Mouse (Mus musculus) heart, embryonic 14.5 days (tissue): ENCODE data around the gene Sstr4. TPM values are rescaled to one million over a fixed set of nuclear protein-coding genes. Genes with fewer than 3 reads are reported as not detected.

Experiments
- ATAC-seq: fragments of 200-750 bp; cut with Nextera tagmentation; 2 replicates; pipeline ENCODE4 v1.8.0; 2017; ENCODE audit warnings: low read depth, moderate TSS enrichment; ENCODE audit not compliant: insufficient number of reproducible peaks, insufficient read depth, low FRiP score
- H3K27ac ChIP-seq, 2 experiments: fragments of 200-500 bp in 1 of 2; fragments of 300-500 bp in 1 of 2; sonication (generic) in 1 of 2; replicated peaks in 1 of 2; 2 replicates each; pipeline ENCODE4 v1.5.1; 2012 to 2014; ENCODE audit warnings: low read depth in 2 of 2, low read length in 2 of 2, control low read depth in 1 of 2, mild to moderate bottlenecking in 1 of 2, mixed read lengths in 1 of 2; ENCODE audit not compliant: control insufficient read depth in 1 of 2, insufficient read depth in 1 of 2
- H3K27me3 ChIP-seq: fragments of 300-500 bp; sonication (generic); 2 replicates; pipeline ENCODE4 v1.6.1; 2014; ENCODE audit warnings: mild to moderate bottlenecking, low read length, control low read depth; ENCODE audit not compliant: control insufficient read depth, insufficient read depth
- H3K36me3 ChIP-seq: fragments of 300-500 bp; sonication (generic); 2 replicates; pipeline ENCODE4 v1.6.1; 2014; ENCODE audit warnings: mild to moderate bottlenecking, control low read depth, low read length, mixed read lengths; ENCODE audit not compliant: control insufficient read depth, insufficient read depth
- H3K4me1 ChIP-seq, 2 experiments: fragments of 200-500 bp in 1 of 2; fragments of 300-500 bp in 1 of 2; sonication (generic) in 1 of 2; 2 replicates each; pipeline ENCODE4 v1.6.1; 2012 to 2014; ENCODE audit warnings: low read length in 2 of 2, control low read depth in 1 of 2, mixed read lengths in 1 of 2; ENCODE audit not compliant: control insufficient read depth in 2 of 2, insufficient read depth in 2 of 2
- H3K4me2 ChIP-seq: fragments of 300-500 bp; sonication (generic); 2 replicates; pipeline ENCODE4 v1.6.1; 2014; ENCODE audit warnings: mild to moderate bottlenecking, low read length
- H3K4me3 ChIP-seq, 2 experiments: fragments of 200-500 bp in 1 of 2; fragments of 300-500 bp in 1 of 2; sonication (generic) in 1 of 2; 2 replicates each; pipeline ENCODE4 v1.5.1; 2012 to 2014; ENCODE audit warnings: low read length in 2 of 2, mild to moderate bottlenecking in 2 of 2, control low read depth in 1 of 2, low read depth in 1 of 2, moderate library complexity in 1 of 2; ENCODE audit not compliant: control insufficient read depth in 1 of 2, insufficient read depth in 1 of 2
- H3K9ac ChIP-seq: fragments of 300-500 bp; sonication (generic); 2 replicates; pipeline ENCODE4 v1.6.1; 2014; ENCODE audit warnings: mild to moderate bottlenecking, low read length
- H3K9me3 ChIP-seq: fragments of 300-500 bp; sonication (generic); 2 replicates; pipeline ENCODE4 v1.6.1; 2016; ENCODE audit warnings: low read length, control low read depth; ENCODE audit not compliant: control insufficient read depth
- WGBS: fragments of 180-500 bp; shearing (Covaris S2); extraction: QIAGEN DNeasy Blood & Tissue Kit; methylation state at CpG from one replicate; pipeline ENCODE4 v1.1.7; 2014; 5-methylcytosine and 5-hydroxymethylcytosine counted together
- polyA plus RNA-seq: library from polyadenylated mRNA; unstranded; fragments of >200 nt; fragmentation: Nextera tagmentation; extraction: Ambion mirVana; gene quantifications from 2 replicates; pipeline ENCODE4 v1.2.1, GENCODE M21; 2014

Gene Sstr4
- polyA plus RNA-seq, 1 experiment from 2014 or later: 1.5 TPM

DNA sequence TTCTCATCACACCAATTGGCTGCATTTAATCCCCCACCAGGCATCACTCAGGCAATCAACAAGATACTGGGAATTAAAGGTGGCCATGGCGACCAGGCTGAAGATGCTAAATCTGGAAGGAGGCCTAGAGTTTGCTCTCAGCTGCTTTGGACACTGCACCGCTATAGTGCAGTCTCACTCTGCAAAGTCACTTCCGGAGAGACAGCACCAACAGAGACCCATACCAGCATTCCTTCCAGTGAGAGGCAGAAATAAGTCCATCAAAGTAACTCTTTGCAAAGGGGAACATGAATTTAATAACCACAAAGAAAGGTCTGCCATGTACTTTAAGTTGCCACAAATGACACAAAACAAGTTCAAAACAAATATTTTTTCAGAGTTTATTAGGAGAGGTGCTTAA, 41.1 kb downstream of the Sstr4 start:
- H3K4me2 ChIP-seq: no peak overlapping the region
- no peak overlapping the region for H3K4me3 ChIP-seq
- H3K9ac ChIP-seq: no peak overlapping the region
- 21% methylated on average over 3 of the region's 3 CpGs for WGBS
- no peaks in the 10 kb centered on the region for H3K9me3 ChIP-seq
- no peak overlapping the region for H3K27ac ChIP-seq
- H3K36me3 ChIP-seq: no peaks in the 10 kb centered on the region
- no peaks in the 10 kb centered on the region for H3K4me1 ChIP-seq
- ATAC-seq: no peak
- no peaks in the 10 kb centered on the region for H3K27me3 ChIP-seq

DNA sequence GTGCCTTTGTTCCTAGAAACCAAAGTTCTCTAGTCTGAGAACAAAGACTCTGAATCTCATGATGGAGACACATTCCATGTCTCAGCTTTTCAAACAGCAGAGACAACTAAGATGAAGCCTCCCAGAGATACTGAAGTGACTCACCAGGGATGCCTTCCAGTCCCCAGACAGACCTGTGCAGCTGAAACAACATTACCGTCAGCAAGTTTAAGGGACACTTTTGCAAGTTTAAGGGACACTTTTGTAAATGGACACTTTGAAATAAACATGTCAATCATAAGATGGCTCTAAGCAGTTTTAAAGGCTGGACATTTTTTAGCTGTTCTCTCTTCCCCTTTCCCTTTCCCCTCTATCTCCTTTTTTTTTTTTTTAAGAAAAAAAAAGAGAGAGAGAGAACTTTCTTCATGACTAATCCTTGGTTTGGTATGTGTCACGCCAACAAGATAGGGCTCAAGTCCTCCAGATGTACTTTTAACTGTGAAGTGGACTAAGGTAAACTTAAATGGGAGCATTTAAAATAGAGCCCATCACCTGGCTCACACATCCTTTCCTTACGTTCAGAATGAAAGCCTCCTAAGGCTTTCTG, 44.6 kb downstream of the Sstr4 start:
- Histone ChIP-seq H3K4me3 (peak overlapping the region; percentile 23 to 39; a peak in 3 of 4 replicates), H3K4me2 (peak overlapping the region; percentile 47), H3K36me3 (no peaks in the 10 kb centered on the region), H3K4me1 (peaks cover 0 to 4% of the 10 kb centered on the region in 2 experiments), H3K9ac (peak overlapping the region; percentile 74), H3K27me3 (no peaks in the 10 kb centered on the region), H3K27ac (0 out of 4 replicates have a peak overlapping the region, but pooled peaks of 1 of the 2 experiments have one; percentile 37), H3K9me3 (no peaks in the 10 kb centered on the region)
- 32% methylated on average over 3 of the region's 3 CpGs for WGBS
- no peak for ATAC-seq

- WGBS: 60% methylated on average over 10 of the region's 10 CpGs
- Histone ChIP-seq H3K4me1 (peaks cover 0 to 4% of the 10 kb centered on the region in 2 experiments), H3K27me3 (no peaks in the 10 kb centered on the region), H3K9me3 (no peaks in the 10 kb centered on the region), H3K4me3 (peak overlapping the region; percentile 34 to 39), H3K36me3 (no peaks in the 10 kb centered on the region), H3K27ac (peak overlapping the region; percentile 65 to 90), H3K9ac (peak overlapping the region; percentile 74), H3K4me2 (peak overlapping the region; percentile 47)
- no peak for ATAC-seq
Observed at GRCm38 (mm10) chr2:148441421-148441820, 46.3 kb downstream of the Sstr4 start.

DNA sequence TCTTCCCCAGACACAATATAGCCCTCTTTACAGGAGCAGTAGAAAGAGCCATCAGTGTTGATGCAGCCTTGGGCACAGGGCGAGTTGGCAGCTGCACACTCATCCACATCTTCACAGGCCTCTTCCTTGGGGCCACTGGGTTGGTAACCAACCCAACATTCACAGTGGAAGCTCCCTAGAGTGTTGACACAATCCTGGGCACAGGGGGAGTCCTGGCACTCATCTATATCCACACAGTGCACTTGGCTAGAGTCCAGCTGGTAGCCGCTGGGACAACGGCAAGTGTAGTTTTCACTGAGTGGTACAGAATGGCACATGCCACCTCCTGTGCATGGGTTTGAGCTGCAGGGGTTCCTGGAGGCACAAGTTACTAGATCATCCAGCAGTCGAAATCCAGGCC, 47.0 kb downstream of the Sstr4 start:
- WGBS: 57% methylated on average over 4 of the region's 4 CpGs
- Histone ChIP-seq H3K27ac (peak overlapping the region; percentile 65 to 90), H3K4me1 (peaks cover 0 to 4% of the 10 kb centered on the region in 2 experiments), H3K9ac (peak overlapping the region; percentile 74), H3K27me3 (no peaks in the 10 kb centered on the region), H3K36me3 (no peaks in the 10 kb centered on the region), H3K4me2 (peak overlapping the region; percentile 47), H3K4me3 (peak overlapping the region; percentile 34 to 39), H3K9me3 (no peaks in the 10 kb centered on the region)
- no peak for ATAC-seq

- Histone ChIP-seq H3K4me2 (peak overlapping the region; percentile 47), H3K4me3 (peak overlapping the region; percentile 34 to 39), H3K9me3 (no peaks in the 10 kb centered on the region), H3K27me3 (no peaks in the 10 kb centered on the region), H3K27ac (peak overlapping the region; percentile 65 to 90), H3K36me3 (no peaks in the 10 kb centered on the region), H3K9ac (peak overlapping the region; percentile 74), H3K4me1 (peaks cover 0 to 4% of the 10 kb centered on the region in 2 experiments)
- no peak for ATAC-seq
- 74% methylated on average over 4 of the region's 4 CpGs for WGBS
Observed at GRCm38 (mm10) chr2:148442710-148443109, 47.6 kb downstream of the Sstr4 start.

DNA sequence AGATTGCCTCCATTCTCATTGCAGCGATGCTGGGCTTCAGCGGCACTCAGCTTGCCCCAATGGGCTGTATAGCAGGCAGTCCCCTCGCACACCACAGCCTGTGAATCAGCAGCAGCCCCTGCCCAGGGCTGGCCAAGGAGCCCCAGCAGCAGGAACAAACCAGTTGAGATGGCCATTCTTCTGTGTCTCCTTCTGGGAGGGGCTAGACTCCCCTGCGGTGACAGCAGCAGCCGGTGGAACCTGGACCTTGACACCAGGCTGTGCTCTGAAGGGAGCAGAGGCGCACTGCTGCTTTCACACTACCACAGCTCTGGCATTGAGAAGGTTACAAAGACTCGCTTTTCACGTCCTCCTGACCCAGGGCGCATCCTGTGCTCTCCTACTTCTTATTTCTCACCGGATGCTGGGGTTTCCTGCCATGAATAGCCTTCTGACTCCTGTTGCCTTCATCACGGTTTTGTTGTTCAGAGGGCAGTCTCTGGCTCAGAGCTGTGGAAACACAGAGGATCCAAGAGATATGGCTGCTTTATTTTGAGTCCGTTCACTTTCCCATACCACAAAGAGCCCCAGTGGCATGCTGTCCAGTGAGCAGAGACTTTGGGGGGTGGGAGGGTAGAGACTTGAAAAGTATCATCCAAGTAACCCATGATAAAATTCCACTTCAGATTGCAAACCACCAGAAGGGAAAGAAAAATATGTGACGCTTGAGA, 48.3 kb downstream of the Sstr4 start, which contains the start of gene Cd93:
Cd93 (minus strand) TSS at position 315 of the 710 bp plus-strand sequence.
- ATAC-seq: peak; percentile 76
- no peaks in the 10 kb centered on the region for H3K9me3 ChIP-seq
- WGBS: 22% methylated on average over 13 of the region's 13 CpGs
- peak within 1 kb of the TSS; percentile 47 for H3K4me2 ChIP-seq
- H3K4me1 ChIP-seq: peaks cover 0 to 4% of the 10 kb centered on the region in 2 experiments
- H3K36me3 ChIP-seq: no peaks in the 10 kb centered on the region
- peak within 1 kb of the TSS; percentile 34 to 39 for H3K4me3 ChIP-seq
- no peaks in the 10 kb centered on the region for H3K27me3 ChIP-seq
- H3K9ac ChIP-seq: peak within 1 kb of the TSS; percentile 74
- peak within 1 kb of the TSS; percentile 65 to 90 for H3K27ac ChIP-seq

DNA sequence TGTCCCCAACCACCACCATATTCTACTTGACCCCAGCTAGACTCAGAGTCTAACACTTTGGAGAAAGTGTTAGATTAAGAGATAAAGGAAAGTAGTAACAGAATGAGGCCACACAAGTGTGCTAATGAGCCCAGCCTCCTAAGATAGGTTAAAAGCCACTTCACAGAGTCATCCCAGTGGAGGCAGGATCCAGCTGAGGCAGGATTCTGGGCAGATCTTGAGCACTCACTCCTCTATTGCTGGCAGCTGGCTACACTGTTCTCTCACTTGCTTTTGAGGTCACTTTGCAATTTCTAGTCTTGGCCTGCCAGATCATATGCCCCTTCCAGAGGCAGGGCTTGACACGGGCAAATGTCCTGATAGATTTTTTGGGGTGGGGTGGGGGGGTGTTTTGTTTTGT, 49.3 kb downstream of the Sstr4 start:
- 70% methylated on average over 1 of the region's 1 CpGs for whole genome bisulfite sequencing
- Histone ChIP-seq H3K4me1 (peaks cover 0 to 4% of the 10 kb centered on the region in 2 experiments), H3K36me3 (no peaks in the 10 kb centered on the region), H3K9ac (no peak overlapping the region), H3K27ac (peak overlapping the region; percentile 12 to 90; a peak in 1 of 4 replicates), H3K4me2 (no peak overlapping the region), H3K27me3 (no peaks in the 10 kb centered on the region), H3K4me3 (no peak overlapping the region), H3K9me3 (no peaks in the 10 kb centered on the region)
- no peak for ATAC-seq
